Mouse (Mus musculus) erythroid progenitor cell, adult 5-6 weeks (primary cell): Measurements from ENCODE around the gene Bbs1. TPM values are rescaled to one million over a fixed set of nuclear protein-coding genes. Genes with fewer than 3 reads are reported as not detected.
"Not testable (repeated sequence)": the region's sequence is repeated elsewhere in the genome, so short reads cannot be mapped to it uniquely, and the experiment has no call there.

Source experiments
- ATAC-seq: replicated peaks from 2 replicates; pipeline ENCODE4 v1.8.0; 2016; ENCODE audit warnings: moderate number of reproducible peaks, mild to moderate bottlenecking, moderate TSS enrichment, inconsistent platforms; ENCODE audit not compliant: poor library complexity, low FRiP score, severe bottlenecking
- total RNA-seq, 2 experiments: library from RNA; stranded (forward) in 1 of 2; stranded (reverse) in 1 of 2; fragments of 150-400 nt in 1 of 2; fragments of 186-747, 209-891 nt in 1 of 2; gene quantifications; 2 replicates each; pipeline versions ENCODE4 v1.2.3 to v1.2.4; 2015 to 2017; ENCODE audit warnings: low replicate concordance in 2 of 2

Gene Bbs1
- total RNA-seq (2015; ENCODE audit: low replicate concordance) = 0.42 and 4.0 TPM in 2 replicates
- 4.5 and 7.7 TPM in 2 replicates for total RNA-seq (2017; ENCODE audit: low replicate concordance)

- peak; percentile 88 for ATAC-seq
These were observed at the start of gene Bbs1 for GRCm38 (mm10) chr19:4905979-4906794. Gene Bbs1 (minus strand): TSS chr19:4906628.

GRCm38 (mm10) chr19:4948641-4949040 is 42.2 kb upstream of the Bbs1 start:
- not testable (repeated sequence) for ATAC-seq

GRCm38 (mm10) chr19:4945540-4945939 is 39.1 kb upstream of the Bbs1 start:
- no peak for ATAC-seq

- ATAC-seq = no peak
These were observed 36.8 kb upstream of the Bbs1 start for GRCm38 (mm10) chr19:4943253-4943588.

- ATAC-seq = peak; percentile 83
These were observed 36.3 kb upstream of the Bbs1 start, which contains the start of gene Peli3 for GRCm38 (mm10) chr19:4942551-4943252. Gene Peli3 (minus strand): TSS chr19:4943127.

- ATAC-seq = no peak
These were observed 31.2 kb upstream of the Bbs1 start for GRCm38 (mm10) chr19:4937444-4938310.

- no peak for ATAC-seq
These were observed 30.5 kb upstream of the Bbs1 start for GRCm38 (mm10) chr19:4936896-4937295.

GRCm38 (mm10) chr19:4928781-4929180 is 22.4 kb upstream of the Bbs1 start:
- ATAC-seq = no peak

- peak; percentile 99 for ATAC-seq
These were observed 21.6 kb upstream of the Bbs1 start, which contains the start of gene Dpp3 for GRCm38 (mm10) chr19:4927904-4928531. Gene Dpp3 (minus strand): TSS chr19:4928287.

GRCm38 (mm10) chr19:4925121-4925860 is 18.9 kb upstream of the Bbs1 start:
- no peak for ATAC-seq

GRCm38 (mm10) chr19:4919652-4920051 is 13.2 kb upstream of the Bbs1 start:
- ATAC-seq = no peak

GRCm38 (mm10) chr19:4916827-4917226 is 10.4 kb upstream of the Bbs1 start:
- no peak for ATAC-seq

GRCm38 (mm10) chr19:4915924-4916603 is 9.6 kb upstream of the Bbs1 start:
- no peak for ATAC-seq

GRCm38 (mm10) chr19:4909376-4909775 is 2.9 kb upstream of the Bbs1 start:
- ATAC-seq = no peak

- peak; percentile 75 for ATAC-seq
These were observed 1.7 kb upstream of the Bbs1 start for GRCm38 (mm10) chr19:4908107-4908506.

GRCm38 (mm10) chr19:4899888-4900287 is 6.5 kb downstream of the Bbs1 start:
- ATAC-seq = no peak

- ATAC-seq = no peak
These were observed 7.5 kb downstream of the Bbs1 start for GRCm38 (mm10) chr19:4898972-4899371.

- ATAC-seq = no peak
These were observed 9.5 kb downstream of the Bbs1 start for GRCm38 (mm10) chr19:4896780-4897520.
